Mouse (Mus musculus): Measurements from ENCODE around the gene Atp9a. TPM values are rescaled to one million over a fixed set of nuclear protein-coding genes. Genes with fewer than 3 reads are reported as not detected.

Atp9a gene
- polyA plus RNA-seq, 1 experiment from 2014 or later: 4.0 TPM

GRCm38 (mm10) chr2:168681531-168681930 lies 60.7 kb downstream of the Atp9a start:
- no peak for ATAC-seq (ENCODE audit: low read depth)
- H3K27me3 ChIP-seq (ENCODE audit: control insufficient read depth, insufficient read depth, low read depth, low read length): no peaks in the 10 kb centered on the region
- no peaks in the 10 kb centered on the region for H3K36me3 ChIP-seq (ENCODE audit: control insufficient read depth, insufficient read depth)
- no peak overlapping the region for H3K27ac ChIP-seq (ENCODE audit: low read length)
- H3K4me2 ChIP-seq (ENCODE audit: low read depth, low read length): no peak overlapping the region
- no peak overlapping the region for H3K4me3 ChIP-seq (ENCODE audit: low read depth, low read length)
- no peak overlapping the region for H3K9ac ChIP-seq (ENCODE audit: low read depth, low read length)
- no peaks in the 10 kb centered on the region for H3K4me1 ChIP-seq (ENCODE audit: control insufficient read depth, low read depth, low read length)
- 77% methylated on average over 9 of the region's 9 CpGs for WGBS (ENCODE audit: insufficient replicate concordance)
- no peaks in the 10 kb centered on the region for H3K9me3 ChIP-seq (replicated peaks; ENCODE audit: control insufficient read depth, low read length)

- H3K4me3 ChIP-seq (ENCODE audit: low read depth, low read length): no peak overlapping the region
- H3K27me3 ChIP-seq (ENCODE audit: control insufficient read depth, insufficient read depth, low read depth, low read length): no peaks in the 10 kb centered on the region
- H3K4me1 ChIP-seq (ENCODE audit: control insufficient read depth, low read depth, low read length): no peaks in the 10 kb centered on the region
- ATAC-seq (ENCODE audit: low read depth): no peak
- H3K36me3 ChIP-seq (ENCODE audit: control insufficient read depth, insufficient read depth): no peaks in the 10 kb centered on the region
- WGBS (ENCODE audit: insufficient replicate concordance): 51% methylated on average over 19 of the region's 19 CpGs
- H3K9me3 ChIP-seq (replicated peaks; ENCODE audit: control insufficient read depth, low read length): no peaks in the 10 kb centered on the region
- H3K9ac ChIP-seq (ENCODE audit: low read depth, low read length): no peak overlapping the region
- no peak overlapping the region for H3K4me2 ChIP-seq (ENCODE audit: low read depth, low read length)
- H3K27ac ChIP-seq (ENCODE audit: low read length): no peak overlapping the region
Measured at GRCm38 (mm10) chr2:168679381-168680199, 62.6 kb downstream of the Atp9a start.

DNA sequence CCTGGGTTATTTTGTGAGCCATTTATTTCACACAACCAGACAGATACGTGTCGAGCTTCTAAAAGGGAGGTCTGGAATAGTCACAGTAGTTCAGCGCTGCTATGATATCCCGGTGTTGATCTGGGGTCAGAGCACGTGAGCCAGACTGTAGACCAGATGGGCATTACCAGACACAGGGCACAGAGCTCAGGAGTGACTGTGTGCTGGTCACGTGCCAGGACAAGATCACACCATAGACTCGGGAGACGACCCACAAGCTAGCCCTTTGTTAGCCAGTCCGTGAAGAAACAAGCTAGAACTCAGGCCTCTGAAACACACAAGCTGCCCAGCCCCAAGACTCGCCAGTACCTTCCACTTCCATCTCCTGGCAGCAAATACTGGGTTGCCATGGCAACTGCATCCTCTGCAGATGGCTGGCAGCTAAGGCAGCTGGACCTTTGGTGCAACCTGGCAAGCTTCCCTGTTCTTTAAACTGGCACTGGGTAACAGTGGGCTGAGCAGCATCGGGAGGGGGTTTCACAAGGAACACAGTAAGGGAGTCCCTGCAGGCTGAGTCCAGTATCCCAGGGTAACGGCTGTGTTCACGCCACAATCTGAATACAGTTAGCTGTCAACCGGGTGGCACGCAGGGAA lies 63.4 kb downstream of the Atp9a start:
- Histone ChIP-seq H3K9ac (ENCODE audit: low read depth, low read length) (no peak overlapping the region), H3K27ac (ENCODE audit: low read length) (no peak overlapping the region), H3K4me1 (ENCODE audit: control insufficient read depth, low read depth, low read length) (no peaks in the 10 kb centered on the region), H3K36me3 (ENCODE audit: control insufficient read depth, insufficient read depth) (no peaks in the 10 kb centered on the region), H3K4me3 (ENCODE audit: low read depth, low read length) (no peak overlapping the region), H3K27me3 (ENCODE audit: control insufficient read depth, insufficient read depth, low read depth, low read length) (no peaks in the 10 kb centered on the region), H3K9me3 (replicated peaks; ENCODE audit: control insufficient read depth, low read length) (no peaks in the 10 kb centered on the region), H3K4me2 (ENCODE audit: low read depth, low read length) (no peak overlapping the region)
- ATAC-seq (ENCODE audit: low read depth): no peak
- 66% methylated on average over 15 of the region's 15 CpGs for WGBS (ENCODE audit: insufficient replicate concordance)

DNA sequence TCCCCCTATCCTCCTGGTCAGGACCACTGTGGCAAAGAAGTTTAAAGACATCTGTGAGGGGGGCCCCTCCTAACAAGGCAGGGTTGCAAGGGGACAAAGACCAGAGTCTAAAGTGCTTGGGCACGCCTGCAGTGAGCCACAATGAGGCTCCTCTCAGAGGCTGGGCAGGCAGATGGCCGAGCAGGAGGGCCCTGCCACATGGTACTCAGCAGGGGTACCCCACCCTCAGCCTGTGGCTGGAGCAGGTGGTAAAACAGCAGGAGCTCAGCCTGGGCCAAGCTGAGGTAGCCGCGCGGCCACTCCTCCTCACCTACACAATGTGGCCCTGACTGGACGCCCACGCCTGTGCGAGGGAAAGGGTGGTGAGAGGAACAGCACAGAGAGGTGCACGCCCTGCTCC lies 64.6 kb downstream of the Atp9a start:
- H3K9me3 ChIP-seq (replicated peaks; ENCODE audit: control insufficient read depth, low read length): no peaks in the 10 kb centered on the region
- no peaks in the 10 kb centered on the region for H3K4me1 ChIP-seq (ENCODE audit: control insufficient read depth, low read depth, low read length)
- no peak for ATAC-seq (ENCODE audit: low read depth)
- no peak overlapping the region for H3K27ac ChIP-seq (ENCODE audit: low read length)
- no peak overlapping the region for H3K4me3 ChIP-seq (ENCODE audit: low read depth, low read length)
- no peaks in the 10 kb centered on the region for H3K27me3 ChIP-seq (ENCODE audit: control insufficient read depth, insufficient read depth, low read depth, low read length)
- no peak overlapping the region for H3K9ac ChIP-seq (ENCODE audit: low read depth, low read length)
- no peaks in the 10 kb centered on the region for H3K36me3 ChIP-seq (ENCODE audit: control insufficient read depth, insufficient read depth)
- H3K4me2 ChIP-seq (ENCODE audit: low read depth, low read length): no peak overlapping the region
- WGBS (ENCODE audit: insufficient replicate concordance): 66% methylated on average over 9 of the region's 9 CpGs

DNA sequence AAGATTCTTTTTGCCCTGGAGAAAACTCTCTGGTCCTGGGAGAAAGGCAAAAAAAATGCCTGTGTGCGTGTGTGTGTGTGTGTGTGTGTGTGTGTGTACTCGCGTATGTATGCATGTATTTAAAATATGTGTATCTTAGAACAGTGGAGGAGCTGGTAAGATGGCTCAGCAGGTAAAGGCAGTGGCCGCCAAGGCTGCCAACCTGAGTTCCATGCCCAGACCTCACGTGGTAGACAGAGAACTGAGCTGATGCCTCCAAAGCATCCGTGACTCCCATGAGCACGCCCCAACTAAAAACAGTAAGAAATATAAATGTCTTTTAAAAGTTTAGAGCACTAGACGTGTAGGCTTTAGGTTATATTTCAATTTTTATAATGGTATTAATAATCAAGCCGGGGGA lies 70.5 kb downstream of the Atp9a start:
- H3K9me3 ChIP-seq (replicated peaks; ENCODE audit: control insufficient read depth, low read length): no peaks in the 10 kb centered on the region
- ATAC-seq (ENCODE audit: low read depth): no peak
- no peaks in the 10 kb centered on the region for H3K27me3 ChIP-seq (ENCODE audit: control insufficient read depth, insufficient read depth, low read depth, low read length)
- no peaks in the 10 kb centered on the region for H3K4me1 ChIP-seq (ENCODE audit: control insufficient read depth, low read depth, low read length)
- no peak overlapping the region for H3K9ac ChIP-seq (ENCODE audit: low read depth, low read length)
- no peak overlapping the region for H3K4me3 ChIP-seq (ENCODE audit: low read depth, low read length)
- H3K27ac ChIP-seq (ENCODE audit: low read length): no peak overlapping the region
- 73% methylated on average over 9 of the region's 9 CpGs for WGBS (ENCODE audit: insufficient replicate concordance)
- no peak overlapping the region for H3K4me2 ChIP-seq (ENCODE audit: low read depth, low read length)
- no peaks in the 10 kb centered on the region for H3K36me3 ChIP-seq (ENCODE audit: control insufficient read depth, insufficient read depth)

DNA sequence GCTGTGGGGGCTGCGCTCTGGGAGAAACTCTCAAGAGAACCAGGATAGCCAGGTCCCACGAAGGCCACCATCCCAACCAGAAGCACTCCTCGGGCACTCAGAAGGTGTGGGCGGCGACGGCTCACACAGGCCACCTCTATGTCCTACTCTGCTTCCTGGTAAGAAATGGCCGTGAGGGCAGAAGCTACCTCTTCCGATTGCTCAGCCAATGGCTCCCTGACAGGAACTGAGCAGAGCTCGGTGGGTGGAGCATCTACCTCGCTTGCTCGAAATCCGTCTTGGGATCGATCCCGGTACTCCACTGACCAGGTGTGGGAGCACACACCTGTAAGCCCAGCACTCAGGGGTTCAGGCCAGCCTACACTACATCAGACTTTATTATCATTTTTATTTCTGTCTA lies 72.0 kb downstream of the Atp9a start:
- no peak for ATAC-seq (ENCODE audit: low read depth)
- Histone ChIP-seq H3K9me3 (replicated peaks; ENCODE audit: control insufficient read depth, low read length) (no peaks in the 10 kb centered on the region), H3K27me3 (ENCODE audit: control insufficient read depth, insufficient read depth, low read depth, low read length) (no peaks in the 10 kb centered on the region), H3K27ac (ENCODE audit: low read length) (no peak overlapping the region), H3K4me1 (ENCODE audit: control insufficient read depth, low read depth, low read length) (no peaks in the 10 kb centered on the region), H3K4me3 (ENCODE audit: low read depth, low read length) (no peak overlapping the region), H3K4me2 (ENCODE audit: low read depth, low read length) (no peak overlapping the region), H3K36me3 (ENCODE audit: control insufficient read depth, insufficient read depth) (no peaks in the 10 kb centered on the region), H3K9ac (ENCODE audit: low read depth, low read length) (no peak overlapping the region)
- 71% methylated on average over 14 of the region's 14 CpGs for WGBS (ENCODE audit: insufficient replicate concordance)

DNA sequence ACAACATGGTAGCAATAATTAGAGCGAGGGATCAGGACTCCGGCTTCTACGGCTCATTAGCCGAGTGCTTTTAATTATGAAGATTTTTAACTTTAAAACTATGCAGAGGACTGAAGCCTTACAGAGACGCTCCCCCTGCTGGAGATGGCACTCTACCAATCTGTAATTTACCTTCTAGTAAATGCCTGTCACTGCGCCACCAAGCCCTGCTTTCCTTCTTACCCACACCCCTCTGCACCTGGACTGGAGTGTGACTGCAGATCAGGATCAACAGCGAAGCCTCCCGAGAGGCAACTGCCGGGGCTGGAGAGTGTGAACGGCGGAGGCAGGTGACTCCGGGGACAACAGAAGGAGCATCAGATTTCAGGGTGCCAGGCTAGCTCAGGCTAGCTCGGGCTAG lies 72.4 kb downstream of the Atp9a start:
- Histone ChIP-seq H3K27me3 (ENCODE audit: control insufficient read depth, insufficient read depth, low read depth, low read length) (no peaks in the 10 kb centered on the region), H3K9ac (ENCODE audit: low read depth, low read length) (no peak overlapping the region), H3K4me2 (ENCODE audit: low read depth, low read length) (no peak overlapping the region), H3K36me3 (ENCODE audit: control insufficient read depth, insufficient read depth) (no peaks in the 10 kb centered on the region), H3K27ac (ENCODE audit: low read length) (no peak overlapping the region), H3K4me1 (ENCODE audit: control insufficient read depth, low read depth, low read length) (no peaks in the 10 kb centered on the region), H3K9me3 (replicated peaks; ENCODE audit: control insufficient read depth, low read length) (no peaks in the 10 kb centered on the region), H3K4me3 (ENCODE audit: low read depth, low read length) (no peak overlapping the region)
- 76% methylated on average over 13 of the region's 13 CpGs for WGBS (ENCODE audit: insufficient replicate concordance)
- no peak for ATAC-seq (ENCODE audit: low read depth)

DNA sequence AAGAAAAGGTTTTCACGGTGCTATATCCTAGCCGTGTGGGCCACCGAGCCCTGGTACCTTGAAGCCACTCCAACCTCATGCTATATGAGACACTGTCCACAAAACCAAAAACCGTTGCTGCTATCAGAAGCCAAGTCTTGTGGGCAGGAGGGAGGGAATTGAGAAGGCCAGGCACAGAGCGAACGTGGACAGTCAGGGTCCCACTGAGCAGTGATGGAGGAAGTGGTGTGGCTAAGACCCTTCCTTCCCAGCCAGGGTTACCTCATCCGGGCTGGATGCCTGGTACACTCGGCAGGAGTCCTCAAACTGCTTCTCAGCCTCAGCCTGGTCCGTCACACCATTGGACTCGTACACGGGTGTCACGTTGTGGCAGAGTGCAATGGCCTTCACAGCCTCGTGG lies 74.5 kb downstream of the Atp9a start:
- 33% methylated on average over 13 of the region's 13 CpGs for WGBS (ENCODE audit: insufficient replicate concordance)
- Histone ChIP-seq H3K27ac (ENCODE audit: low read length) (no peak overlapping the region), H3K9me3 (replicated peaks; ENCODE audit: control insufficient read depth, low read length) (no peaks in the 10 kb centered on the region), H3K36me3 (ENCODE audit: control insufficient read depth, insufficient read depth) (no peaks in the 10 kb centered on the region), H3K4me3 (ENCODE audit: low read depth, low read length) (no peak overlapping the region), H3K9ac (ENCODE audit: low read depth, low read length) (no peak overlapping the region), H3K4me2 (ENCODE audit: low read depth, low read length) (no peak overlapping the region), H3K4me1 (ENCODE audit: control insufficient read depth, low read depth, low read length) (no peaks in the 10 kb centered on the region), H3K27me3 (ENCODE audit: control insufficient read depth, insufficient read depth, low read depth, low read length) (no peaks in the 10 kb centered on the region)
- no peak for ATAC-seq (ENCODE audit: low read depth)

DNA sequence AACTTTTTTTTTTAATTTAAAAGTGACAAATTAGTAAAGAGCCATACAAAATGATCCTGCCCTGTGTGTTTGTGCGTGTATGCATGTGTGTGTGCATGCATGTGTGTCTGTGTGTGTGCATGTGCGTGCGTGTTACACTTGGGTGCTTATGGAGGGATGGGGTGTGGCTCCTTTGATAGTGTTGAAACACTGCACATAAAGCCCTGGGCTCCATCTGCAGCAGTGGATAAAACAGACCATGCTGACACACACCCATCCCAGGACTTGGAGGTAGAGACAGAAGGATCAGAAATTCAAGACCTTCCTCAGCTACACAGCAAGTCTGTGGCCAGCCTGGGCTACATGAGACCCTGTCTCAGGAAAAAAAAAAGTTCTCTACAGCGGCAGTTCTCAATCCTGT lies 76.5 kb downstream of the Atp9a start:
- H3K4me2 ChIP-seq (ENCODE audit: low read depth, low read length): no peak overlapping the region
- no peak overlapping the region for H3K27ac ChIP-seq (ENCODE audit: low read length)
- H3K9ac ChIP-seq (ENCODE audit: low read depth, low read length): no peak overlapping the region
- no peaks in the 10 kb centered on the region for H3K4me1 ChIP-seq (ENCODE audit: control insufficient read depth, low read depth, low read length)
- H3K36me3 ChIP-seq (ENCODE audit: control insufficient read depth, insufficient read depth): no peaks in the 10 kb centered on the region
- no peak for ATAC-seq (ENCODE audit: low read depth)
- H3K4me3 ChIP-seq (ENCODE audit: low read depth, low read length): no peak overlapping the region
- WGBS (ENCODE audit: insufficient replicate concordance): 66% methylated on average over 4 of the region's 4 CpGs
- H3K27me3 ChIP-seq (ENCODE audit: control insufficient read depth, insufficient read depth, low read depth, low read length): no peaks in the 10 kb centered on the region
- no peaks in the 10 kb centered on the region for H3K9me3 ChIP-seq (replicated peaks; ENCODE audit: control insufficient read depth, low read length)

Measured in liver, embryonic 16.5 days (tissue).